Comparison of ENCODE assay signal across 7 mouse cellular contexts in genomic region chr4:109475577-109476553, GRCm38 (mm10). TPM values are rescaled to one million over a fixed set of nuclear protein-coding genes. Genes with fewer than 3 reads are reported as not detected.
DNase-seq lines count a peak whose midpoint lies in the region; ATAC-seq lines count a peak whose summit lies in the region.

No protein-coding gene starts in this region.

- H3K27me3 ChIP-seq in hindbrain, embryonic 15.5 days = no peaks in the 10 kb centered on the region

- H3K9ac ChIP-seq in hindbrain, embryonic 15.5 days = peak overlapping the region; percentile 99

- 0 out of 2 replicates have a peak, but pooled peaks cover 3% of the 10 kb centered on the region for H3K36me3 ChIP-seq in hindbrain, embryonic 15.5 days

- peak overlapping the region; percentile 89 for H3K4me3 ChIP-seq in hindbrain, embryonic 15.5 days

- DNase-seq in ZHBTc4 (ENCODE audit: low read depth, low spot score) = peak; percentile 66
- DNase-seq in cerebellum, postnatal 25 days = peak; percentile 69 to 73
- peak; percentile 29 to 34 for DNase-seq in frontal cortex, postnatal 36 days (ENCODE audit: low spot score in 2 of 2)
- peak; percentile 8 to 65 for DNase-seq in left cerebral cortex, postnatal 10 days (ENCODE audit: extremely low spot score in 1 of 2, low spot score in 2 of 2)
- DNase-seq in skeletal muscle tissue, adult 2 months (ENCODE audit: low read depth, low spot score) = peak; percentile 21

- intact Hi-C loops in left cerebral cortex, postnatal 10 days (cut with DNase I) = no loop called here

- ATAC-seq in hindbrain, embryonic 15.5 days (ENCODE audit: low FRiP score, low read depth) = peak; percentile 79
- ATAC-seq in megakaryocyte progenitor cell, adult 5-6 weeks (replicated peaks; ENCODE audit: poor library complexity) = peak; percentile 47

- under 1% methylated on average over 50 of the region's 68 CpGs for WGBS in hindbrain, embryonic 15.5 days

- H3K4me1 ChIP-seq in hindbrain, embryonic 15.5 days (replicated peaks) = peaks cover 19% of the 10 kb centered on the region

- H3K9me3 ChIP-seq in hindbrain, embryonic 15.5 days = no peaks in the 10 kb centered on the region

- H3K27ac ChIP-seq in hindbrain, embryonic 15.5 days (replicated peaks) = peak overlapping the region; percentile 93

- peak overlapping the region; percentile 63 for H3K4me2 ChIP-seq in hindbrain, embryonic 15.5 days

RNA-seq across cellular contexts. Expression of gene Rnf11, which starts 8.7 kb away (rescaled TPM):
- polyA plus RNA-seq in hindbrain, embryonic 15.5 days (2015; fragmentation: Nextera tagmentation; extraction: Ambion mirVana) = 65.5 and 67.3 TPM in 2 replicates
- 100 to 1,000 TPM; 188 to 189 TPM for total RNA-seq in left cerebral cortex, postnatal 10 days (2021)
- total RNA-seq in megakaryocyte progenitor cell, adult 5-6 weeks (2015) = 17.3 and 20.9 TPM in 2 replicates
- 18.7 and 27.1 TPM in 2 replicates for total RNA-seq in megakaryocyte progenitor cell, adult 5-6 weeks (2017)

RNA-seq across cellular contexts. Expression of gene 4930522H14Rik, which starts 55.2 kb away (rescaled TPM):
- polyA plus RNA-seq in hindbrain, embryonic 15.5 days (2015; fragmentation: Nextera tagmentation; extraction: Ambion mirVana) = not detected in 2 replicates
- not detected for total RNA-seq in left cerebral cortex, postnatal 10 days (2021)
- not detected in 2 replicates for total RNA-seq in megakaryocyte progenitor cell, adult 5-6 weeks (2015)
- not detected in 2 replicates for total RNA-seq in megakaryocyte progenitor cell, adult 5-6 weeks (2017)

Comparison
In these comparisons a context has a peak if more than half of its experiments do, and no peak if none do; other contexts are left out.
1. Peak in every context shown above with its lines: DNase-seq, ATAC-seq, H3K4me3 ChIP-seq and H3K27ac ChIP-seq.
2. DNase-seq: peak in every context shown above with its lines; median percentile 71 in cerebellum, postnatal 25 days; 66 in ZHBTc4; 36 in left cerebral cortex, postnatal 10 days; 32 in frontal cortex, postnatal 36 days; 21 in skeletal muscle tissue, adult 2 months.
3. RNA of gene Rnf11, which starts 8.7 kb away (total RNA-seq): 188 to 189 TPM in left cerebral cortex, postnatal 10 days; 17.3 to 27.1 TPM in megakaryocyte progenitor cell, adult 5-6 weeks; every median in the first group is over 4 times any median in the second.